Mouse (Mus musculus) heart, postnatal 0 days (tissue): ENCODE data around the gene Trpc4.

Experiments used
- CTCF ChIP-seq: IDR thresholded peaks from 2 replicates; pipeline ENCODE4 v1.5.1; 2016; ENCODE audit warnings: antibody characterized with exemption, control low read depth, low read depth
- EP300 ChIP-seq: IDR thresholded peaks from 2 replicates; pipeline ENCODE4 v1.6.1; 2016; ENCODE audit warnings: antibody characterized with exemption, low read depth

GRCm38 (mm10) chr3:54358463-54359189, 202.8 kb downstream of the Trpc4 start:
- TF ChIP-seq CTCF (no peak), EP300 (no peak)
